Mouse (Mus musculus) forebrain, postnatal 0 days (tissue): ENCODE results near the gene Nudt22. TPM values are rescaled to one million over a fixed set of nuclear protein-coding genes. Genes with fewer than 3 reads are reported as not detected.

Experiments used
- ATAC-seq: fragments of 200-750 bp; cut with Nextera tagmentation; 2 replicates; pipeline ENCODE4 v1.8.0; 2017; ENCODE audit warnings: mild to moderate bottlenecking, moderate library complexity
- DNase-seq: peaks from one replicate; pipeline ENCODE4 v3.0.0-alpha.2; 2015
- H3K27ac ChIP-seq: fragments of 300-500 bp; sonication (generic); 2 replicates; pipeline ENCODE4 v1.5.1; 2014; ENCODE audit warnings: low read depth, mild to moderate bottlenecking, antibody characterized with exemption, low read length, moderate library complexity, mixed read lengths
- H3K27me3 ChIP-seq: fragments of 300-500 bp; sonication (generic); 2 replicates; pipeline ENCODE4 v1.6.1; 2014; ENCODE audit warnings: mild to moderate bottlenecking, low read length, mixed read lengths; ENCODE audit not compliant: insufficient read depth
- H3K36me3 ChIP-seq: fragments of 300-500 bp; sonication (generic); 2 replicates; pipeline ENCODE4 v1.6.1; 2014; ENCODE audit warnings: mild to moderate bottlenecking, moderate library complexity; ENCODE audit not compliant: insufficient read depth
- H3K4me1 ChIP-seq: fragments of 300-500 bp; sonication (generic); 2 replicates; pipeline ENCODE4 v1.6.1; 2014; ENCODE audit warnings: antibody characterized with exemption; ENCODE audit not compliant: insufficient read depth
- H3K4me2 ChIP-seq: fragments of 300-500 bp; sonication (generic); 2 replicates; pipeline ENCODE4 v1.6.1; 2014; ENCODE audit warnings: low read depth, mild to moderate bottlenecking, moderate library complexity
- H3K4me3 ChIP-seq: fragments of 300-500 bp; sonication (generic); 2 replicates; pipeline ENCODE4 v1.5.1; 2014; ENCODE audit warnings: low read depth, low read length, mixed read lengths
- H3K9ac ChIP-seq: fragments of 300-500 bp; sonication (generic); 2 replicates; pipeline ENCODE4 v1.6.1; 2014; ENCODE audit warnings: mild to moderate bottlenecking
- H3K9me3 ChIP-seq: fragments of 300-500 bp; sonication (generic); 2 replicates; pipeline ENCODE4 v1.6.1; 2016; ENCODE audit warnings: low read length
- CTCF ChIP-seq: sonication (generic); IDR thresholded peaks from 2 replicates; pipeline ENCODE4 v1.5.1; 2016; ENCODE audit warnings: antibody characterized with exemption, control low read depth, low read depth
- WGBS: fragments of 180-500 bp; shearing (Covaris S2); extraction: QIAGEN DNeasy Blood & Tissue Kit; methylation state at CpG from one replicate; pipeline ENCODE4 v1.1.7; 2014; 5-methylcytosine and 5-hydroxymethylcytosine counted together
- polyA plus RNA-seq: library from polyadenylated mRNA; unstranded; fragments of >200 nt; fragmentation: Nextera tagmentation; extraction: Ambion mirVana; gene quantifications from 2 replicates; pipeline ENCODE4 v1.2.1, GENCODE M21; 2015
- total RNA-seq: library from RNA; depleted of rRNA; stranded (reverse); fragments of >200 nt; gene quantifications from 2 replicates; pipeline ENCODE4 v1.2.3, GENCODE M21; 2014

Nudt22 gene
- total and polyA plus RNA-seq, 2 experiments from 2014 or later: 7.9 to 15.3 TPM

DNA sequence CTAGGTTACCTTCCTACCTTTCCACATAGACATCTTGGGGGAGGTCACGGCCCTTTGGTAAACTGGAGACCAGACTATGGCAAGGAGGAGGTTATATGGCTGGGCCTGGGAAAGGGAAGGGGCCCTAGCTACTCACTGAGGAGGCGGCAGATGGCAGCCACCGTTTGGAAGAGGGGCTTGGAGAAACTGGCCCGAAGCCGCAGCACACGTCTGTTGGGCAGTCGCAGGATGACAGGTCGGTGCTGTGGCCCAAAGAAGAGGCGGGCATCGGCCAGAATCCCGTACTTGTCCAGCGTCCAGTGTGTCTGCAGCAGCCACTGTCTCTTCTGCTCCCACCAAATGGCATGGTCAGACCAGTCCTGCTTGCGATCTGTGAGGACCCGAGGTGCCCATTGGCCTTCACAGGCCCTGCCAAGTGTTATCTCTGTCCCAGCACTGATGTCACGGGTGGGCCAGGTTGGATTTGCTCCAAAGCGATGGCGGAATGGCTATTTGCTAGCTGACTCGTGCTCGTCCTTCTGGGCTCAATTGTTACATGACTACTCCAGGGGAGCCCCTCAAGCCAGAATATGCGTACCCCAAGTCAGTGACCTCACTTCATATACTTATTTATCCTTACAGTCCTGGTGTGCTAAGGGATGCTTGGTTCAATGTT, 18.7 kb upstream of the Nudt22 start:
- Histone ChIP-seq H3K4me1 (no peaks in the 10 kb centered on the region), H3K9me3 (no peaks in the 10 kb centered on the region), H3K27ac (no peak overlapping the region), H3K4me3 (no peak overlapping the region), H3K4me2 (no peak overlapping the region), H3K27me3 (no peaks in the 10 kb centered on the region), H3K9ac (no peak overlapping the region), H3K36me3 (peaks cover 13% of the 10 kb centered on the region)
- WGBS: 89% methylated on average over 20 of the region's 20 CpGs
- DNase-seq (no peak), ATAC-seq (no peak)
- no peak for TF ChIP-seq CTCF

GRCm38 (mm10) chr19:7013984-7014383, 18.1 kb upstream of the Nudt22 start:
- Histone ChIP-seq H3K4me3 (no peak overlapping the region), H3K9ac (no peak overlapping the region), H3K9me3 (no peaks in the 10 kb centered on the region), H3K27ac (no peak overlapping the region), H3K4me2 (no peak overlapping the region), H3K36me3 (peaks cover 6% of the 10 kb centered on the region), H3K27me3 (no peaks in the 10 kb centered on the region), H3K4me1 (no peaks in the 10 kb centered on the region)
- TF ChIP-seq CTCF: no peak
- ATAC-seq (no peak), DNase-seq (no peak)
- 86% methylated on average over 9 of the region's 9 CpGs for WGBS

DNA sequence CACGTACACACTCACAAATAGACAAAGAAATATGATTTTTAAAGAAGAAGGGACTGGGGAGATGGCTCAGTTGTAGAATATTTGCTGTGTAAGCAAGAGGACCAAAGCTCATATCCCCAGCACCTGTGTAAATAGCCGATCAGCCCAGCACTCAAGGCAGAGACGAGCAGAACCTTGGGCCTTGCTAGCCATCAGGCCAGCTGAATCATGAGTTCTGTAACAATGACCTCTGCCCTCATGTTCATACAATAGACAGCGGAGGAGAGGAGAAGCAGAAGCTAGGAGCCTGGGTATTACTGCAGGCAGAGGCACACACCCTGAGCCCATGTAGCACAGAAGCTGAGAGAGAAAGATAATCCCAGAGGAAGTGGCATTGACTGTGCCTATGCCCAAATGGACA, 16.5 kb upstream of the Nudt22 start:
- no peaks in the 10 kb centered on the region for H3K27me3 ChIP-seq
- H3K4me3 ChIP-seq: no peak overlapping the region
- no peak for TF ChIP-seq CTCF
- WGBS: 83% methylated on average over 4 of the region's 4 CpGs
- no peak overlapping the region for H3K4me2 ChIP-seq
- H3K36me3 ChIP-seq: no peaks in the 10 kb centered on the region; the same call in 1 of the 2 replicates
- no peak overlapping the region for H3K9ac ChIP-seq
- no peaks in the 10 kb centered on the region for H3K9me3 ChIP-seq
- H3K4me1 ChIP-seq: no peaks in the 10 kb centered on the region
- no peak for ATAC-seq
- no peak for DNase-seq
- H3K27ac ChIP-seq: no peak overlapping the region

GRCm38 (mm10) chr19:7006892-7007593, 11.1 kb upstream of the Nudt22 start:
- no peak for TF ChIP-seq CTCF
- 87% methylated on average over 8 of the region's 9 CpGs for WGBS
- H3K4me1 ChIP-seq: no peaks in the 10 kb centered on the region

DNA sequence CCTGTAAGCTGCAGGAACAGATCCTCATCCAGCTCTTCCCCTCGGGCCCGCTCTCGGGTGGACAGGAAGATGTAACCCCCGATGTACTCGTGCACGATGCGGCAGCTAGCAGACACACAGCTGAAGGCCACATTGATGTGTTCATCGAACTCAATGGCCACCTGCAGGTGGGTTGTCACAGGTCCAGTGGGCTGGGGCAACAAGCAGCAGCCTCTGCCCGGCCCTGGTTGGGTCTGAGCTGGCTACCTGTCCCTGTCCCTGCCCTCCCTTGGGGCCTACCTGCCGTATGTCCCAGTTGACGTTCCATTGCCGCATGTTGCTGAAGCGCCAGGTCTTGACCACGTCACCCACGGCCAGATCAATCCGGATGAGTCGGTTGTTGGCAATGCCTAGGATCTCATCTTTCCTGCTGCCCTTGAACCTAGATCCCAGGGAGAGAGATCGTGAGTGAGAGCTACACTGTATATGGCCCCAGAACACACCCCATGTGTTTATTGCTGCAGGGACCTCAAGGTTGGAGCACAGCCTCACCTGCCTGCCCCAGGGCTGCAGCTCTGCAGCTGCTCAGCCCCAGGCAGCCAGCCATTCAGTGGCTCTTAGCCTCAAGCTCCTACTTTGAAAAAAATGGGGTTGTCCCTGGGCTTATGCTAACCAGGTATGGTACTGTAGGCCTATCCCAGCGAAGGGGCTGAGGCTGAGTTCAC, 3.6 kb upstream of the Nudt22 start:
- TF ChIP-seq CTCF: no peak
- Histone ChIP-seq H3K36me3 (peaks cover 19% of the 10 kb centered on the region; the same call in 1 of the 2 replicates), H3K4me2 (no peak overlapping the region), H3K27me3 (no peaks in the 10 kb centered on the region), H3K4me1 (peaks cover 14% of the 10 kb centered on the region), H3K4me3 (no peak overlapping the region), H3K9ac (no peak overlapping the region), H3K9me3 (no peaks in the 10 kb centered on the region), H3K27ac (no peak overlapping the region)
- ATAC-seq (no peak), DNase-seq (no peak)
- WGBS: 93% methylated on average over 19 of the region's 19 CpGs

More at GRCm38 (mm10) chr19:7006892-7007593, 11.1 kb upstream of the Nudt22 start:
- Histone ChIP-seq H3K27ac (no peak overlapping the region; the same call in 1 of the 2 replicates), H3K4me2 (no peak overlapping the region), H3K36me3 (no peaks in the 10 kb centered on the region), H3K9ac (no peak overlapping the region), H3K9me3 (no peaks in the 10 kb centered on the region), H3K4me3 (no peak overlapping the region), H3K27me3 (no peaks in the 10 kb centered on the region)
- ATAC-seq (no peak), DNase-seq (no peak)

- H3K36me3 ChIP-seq: peaks cover 19% of the 10 kb centered on the region; the same call in 1 of the 2 replicates
- no peak for DNase-seq
- WGBS: 89% methylated on average over 9 of the region's 9 CpGs
- no peak for ATAC-seq
- H3K27me3 ChIP-seq: no peaks in the 10 kb centered on the region
- H3K4me2 ChIP-seq: no peak overlapping the region
- no peak overlapping the region for H3K9ac ChIP-seq
- H3K4me3 ChIP-seq: no peak overlapping the region
- no peaks in the 10 kb centered on the region for H3K9me3 ChIP-seq
- peaks cover 17% of the 10 kb centered on the region for H3K4me1 ChIP-seq
- no peak for TF ChIP-seq CTCF
- H3K27ac ChIP-seq: no peak overlapping the region
These were observed 1.9 kb upstream of the Nudt22 start for GRCm38 (mm10) chr19:6997721-6998290.
